Mouse (Mus musculus): ENCODE measurements around the gene Rab17. TPM values are rescaled to one million over a fixed set of nuclear protein-coding genes. Genes with fewer than 3 reads are reported as not detected.

Gene Rab17
- polyA plus RNA-seq, 1 experiment from 2014 or later, result 0.11 TPM

- no peak overlapping the region for H3K27ac ChIP-seq (ENCODE audit: low read depth, low read length)
- H3K4me3 ChIP-seq (ENCODE audit: low read depth, low read length), result no peak overlapping the region
- peak overlapping the region; percentile 16; the same call in 1 of the 2 replicates for H3K4me2 ChIP-seq (ENCODE audit: low read length)
- DNase-seq (ENCODE audit: low spot score), result peak; percentile 66
- ATAC-seq, result peak; percentile 72
- H3K27me3 ChIP-seq (replicated peaks; ENCODE audit: control insufficient read depth, insufficient read depth, low read length), result no peaks in the 10 kb centered on the region
- WGBS, result 8% methylated on average over 12 of the region's 12 CpGs
- no peaks in the 10 kb centered on the region for H3K36me3 ChIP-seq (ENCODE audit: control insufficient read depth, insufficient read depth, low read length)
- no peaks in the 10 kb centered on the region for H3K9me3 ChIP-seq (replicated peaks; ENCODE audit: control insufficient read depth, low read length)
- H3K9ac ChIP-seq (ENCODE audit: low read length), result 0 out of 2 replicates have a peak overlapping the region, but pooled peaks have one; percentile 32
- peaks cover 14% of the 10 kb centered on the region; the same call in 1 of the 2 replicates for H3K4me1 ChIP-seq (ENCODE audit: control insufficient read depth, insufficient read depth, low read length)
Measured at GRCm38 (mm10) chr1:90974906-90975649, 5.6 kb upstream of the Rab17 start.

- DNase-seq (ENCODE audit: low spot score), result no peak
- H3K27me3 ChIP-seq (replicated peaks; ENCODE audit: control insufficient read depth, insufficient read depth, low read length), result no peaks in the 10 kb centered on the region
- H3K4me3 ChIP-seq (ENCODE audit: low read depth, low read length), result no peak overlapping the region
- no peak overlapping the region for H3K4me2 ChIP-seq (ENCODE audit: low read length)
- peak; percentile 36; the same call in 1 of the 2 replicates for ATAC-seq
- peaks cover 14% of the 10 kb centered on the region; the same call in 1 of the 2 replicates for H3K4me1 ChIP-seq (ENCODE audit: control insufficient read depth, insufficient read depth, low read length)
- H3K9ac ChIP-seq (ENCODE audit: low read length), result no peak overlapping the region
- 89% methylated on average over 2 of the region's 2 CpGs for WGBS
- H3K27ac ChIP-seq (ENCODE audit: low read depth, low read length), result no peak overlapping the region
- H3K36me3 ChIP-seq (ENCODE audit: control insufficient read depth, insufficient read depth, low read length), result no peaks in the 10 kb centered on the region
- H3K9me3 ChIP-seq (replicated peaks; ENCODE audit: control insufficient read depth, low read length), result no peaks in the 10 kb centered on the region
Measured at GRCm38 (mm10) chr1:90973574-90973911, 4.1 kb upstream of the Rab17 start.

- Histone ChIP-seq H3K9ac (ENCODE audit: low read length) (no peak overlapping the region), H3K4me3 (ENCODE audit: low read depth, low read length) (no peak overlapping the region), H3K9me3 (replicated peaks; ENCODE audit: control insufficient read depth, low read length) (no peaks in the 10 kb centered on the region), H3K4me1 (ENCODE audit: control insufficient read depth, insufficient read depth, low read length) (peaks cover 15% of the 10 kb centered on the region), H3K27me3 (replicated peaks; ENCODE audit: control insufficient read depth, insufficient read depth, low read length) (no peaks in the 10 kb centered on the region), H3K36me3 (ENCODE audit: control insufficient read depth, insufficient read depth, low read length) (no peaks in the 10 kb centered on the region), H3K4me2 (ENCODE audit: low read length) (no peak overlapping the region), H3K27ac (ENCODE audit: low read depth, low read length) (no peak overlapping the region)
- peak; percentile 68; the same call in 1 of the 2 replicates for ATAC-seq
- peak; percentile 91 for DNase-seq (ENCODE audit: low spot score)
- WGBS, result 19% methylated on average over 9 of the region's 9 CpGs
Measured at GRCm38 (mm10) chr1:90972911-90973573, 3.6 kb upstream of the Rab17 start.

- WGBS, result 81% methylated on average over 10 of the region's 10 CpGs
- Histone ChIP-seq H3K4me3 (ENCODE audit: low read depth, low read length) (no peak overlapping the region), H3K4me2 (ENCODE audit: low read length) (no peak overlapping the region), H3K9ac (ENCODE audit: low read length) (no peak overlapping the region), H3K36me3 (ENCODE audit: control insufficient read depth, insufficient read depth, low read length) (no peaks in the 10 kb centered on the region), H3K27ac (ENCODE audit: low read depth, low read length) (no peak overlapping the region), H3K9me3 (replicated peaks; ENCODE audit: control insufficient read depth, low read length) (no peaks in the 10 kb centered on the region), H3K27me3 (replicated peaks; ENCODE audit: control insufficient read depth, insufficient read depth, low read length) (no peaks in the 10 kb centered on the region), H3K4me1 (ENCODE audit: control insufficient read depth, insufficient read depth, low read length) (peaks cover 14% of the 10 kb centered on the region)
- DNase-seq (ENCODE audit: low spot score), result no peak
- no peak for ATAC-seq
Measured at GRCm38 (mm10) chr1:90969881-90970390, 475 bp upstream of the Rab17 start.

- H3K27ac ChIP-seq (ENCODE audit: low read depth, low read length), result no peak overlapping the region
- no peaks in the 10 kb centered on the region for H3K27me3 ChIP-seq (replicated peaks; ENCODE audit: control insufficient read depth, insufficient read depth, low read length)
- H3K4me2 ChIP-seq (ENCODE audit: low read length), result no peak overlapping the region
- H3K9me3 ChIP-seq (replicated peaks; ENCODE audit: control insufficient read depth, low read length), result no peaks in the 10 kb centered on the region
- H3K9ac ChIP-seq (ENCODE audit: low read length), result no peak overlapping the region
- 75% methylated on average over 4 of the region's 4 CpGs for WGBS
- H3K4me1 ChIP-seq (ENCODE audit: control insufficient read depth, insufficient read depth, low read length), result peaks cover 7% of the 10 kb centered on the region
- no peaks in the 10 kb centered on the region for H3K36me3 ChIP-seq (ENCODE audit: control insufficient read depth, insufficient read depth, low read length)
- ATAC-seq (no peak), DNase-seq (ENCODE audit: low spot score) (no peak)
- H3K4me3 ChIP-seq (ENCODE audit: low read depth, low read length), result no peak overlapping the region
Measured at GRCm38 (mm10) chr1:90968649-90969048, 812 bp downstream of the Rab17 start.

GRCm38 (mm10) chr1:90967583-90967982 is 1.9 kb downstream of the Rab17 start:
- Histone ChIP-seq H3K4me2 (ENCODE audit: low read length) (no peak overlapping the region), H3K4me3 (ENCODE audit: low read depth, low read length) (no peak overlapping the region), H3K9me3 (replicated peaks; ENCODE audit: control insufficient read depth, low read length) (no peaks in the 10 kb centered on the region), H3K4me1 (ENCODE audit: control insufficient read depth, insufficient read depth, low read length) (peaks cover 7% of the 10 kb centered on the region), H3K36me3 (ENCODE audit: control insufficient read depth, insufficient read depth, low read length) (no peaks in the 10 kb centered on the region), H3K27ac (ENCODE audit: low read depth, low read length) (no peak overlapping the region), H3K27me3 (replicated peaks; ENCODE audit: control insufficient read depth, insufficient read depth, low read length) (no peaks in the 10 kb centered on the region), H3K9ac (ENCODE audit: low read length) (no peak overlapping the region)
- 34% methylated on average over 7 of the region's 7 CpGs for WGBS
- ATAC-seq (peak; percentile 79), DNase-seq (ENCODE audit: low spot score) (peak; percentile 68)

- Histone ChIP-seq H3K4me1 (ENCODE audit: control insufficient read depth, insufficient read depth, low read length) (peaks cover 6% of the 10 kb centered on the region), H3K27ac (ENCODE audit: low read depth, low read length) (no peak overlapping the region), H3K4me3 (ENCODE audit: low read depth, low read length) (no peak overlapping the region), H3K27me3 (replicated peaks; ENCODE audit: control insufficient read depth, insufficient read depth, low read length) (no peaks in the 10 kb centered on the region), H3K9me3 (replicated peaks; ENCODE audit: control insufficient read depth, low read length) (no peaks in the 10 kb centered on the region), H3K36me3 (ENCODE audit: control insufficient read depth, insufficient read depth, low read length) (no peaks in the 10 kb centered on the region), H3K4me2 (ENCODE audit: low read length) (no peak overlapping the region), H3K9ac (ENCODE audit: low read length) (no peak overlapping the region)
- 13% methylated on average over 3 of the region's 3 CpGs for WGBS
- ATAC-seq (peak; percentile 29; the same call in 1 of the 2 replicates), DNase-seq (ENCODE audit: low spot score) (peak; percentile 60)
Measured at GRCm38 (mm10) chr1:90962994-90963393, 6.5 kb downstream of the Rab17 start.

- Histone ChIP-seq H3K27ac (ENCODE audit: low read depth, low read length) (no peak overlapping the region), H3K4me1 (ENCODE audit: control insufficient read depth, insufficient read depth, low read length) (peaks cover 1% of the 10 kb centered on the region; the same call in 1 of the 2 replicates), H3K9ac (ENCODE audit: low read length) (no peak overlapping the region), H3K27me3 (replicated peaks; ENCODE audit: control insufficient read depth, insufficient read depth, low read length) (no peaks in the 10 kb centered on the region), H3K4me3 (ENCODE audit: low read depth, low read length) (no peak overlapping the region), H3K36me3 (ENCODE audit: control insufficient read depth, insufficient read depth, low read length) (no peaks in the 10 kb centered on the region), H3K9me3 (replicated peaks; ENCODE audit: control insufficient read depth, low read length) (no peaks in the 10 kb centered on the region), H3K4me2 (ENCODE audit: low read length) (no peak overlapping the region)
- ATAC-seq (no peak), DNase-seq (ENCODE audit: low spot score) (no peak)
- 48% methylated on average over 4 of the region's 4 CpGs for WGBS
Measured at GRCm38 (mm10) chr1:90962526-90962925, 6.9 kb downstream of the Rab17 start.
